Mouse (Mus musculus) hematopoietic stem cell, adult 5-6 weeks (primary cell): Measurements from ENCODE around the gene Zswim5. TPM values are rescaled to one million over a fixed set of nuclear protein-coding genes. Genes with fewer than 3 reads are reported as not detected.
A peak's percentile ranks its signal among the peaks of the same experiment; 100 is the strongest.
"Not testable (repeated sequence)": the region's sequence is repeated elsewhere in the genome, so short reads cannot be mapped to it uniquely, and the experiment has no call there.

Source experiments
- ATAC-seq, 2 experiments: fragments of 125-278 bp in 1 of 2; replicated peaks in 1 of 2; 2 replicates each; pipeline ENCODE4 v1.8.0; 2016 to 2017; ENCODE audit warnings: inconsistent platforms in 2 of 2, mild to moderate bottlenecking in 2 of 2, moderate number of reproducible peaks in 2 of 2, low read depth in 1 of 2, moderate TSS enrichment in 1 of 2; ENCODE audit not compliant: low FRiP score in 2 of 2, poor library complexity in 2 of 2, severe bottlenecking in 2 of 2, insufficient read depth in 1 of 2, low TSS enrichment in 1 of 2
- total RNA-seq: library from RNA; stranded (forward); fragments of 172-1452, 232-1000 nt; gene quantifications from 2 replicates; pipeline ENCODE4 v1.2.3, GENCODE M21; 2017

Gene Zswim5
- total RNA-seq: 0.10 and 0.56 TPM in 2 replicates

DNA sequence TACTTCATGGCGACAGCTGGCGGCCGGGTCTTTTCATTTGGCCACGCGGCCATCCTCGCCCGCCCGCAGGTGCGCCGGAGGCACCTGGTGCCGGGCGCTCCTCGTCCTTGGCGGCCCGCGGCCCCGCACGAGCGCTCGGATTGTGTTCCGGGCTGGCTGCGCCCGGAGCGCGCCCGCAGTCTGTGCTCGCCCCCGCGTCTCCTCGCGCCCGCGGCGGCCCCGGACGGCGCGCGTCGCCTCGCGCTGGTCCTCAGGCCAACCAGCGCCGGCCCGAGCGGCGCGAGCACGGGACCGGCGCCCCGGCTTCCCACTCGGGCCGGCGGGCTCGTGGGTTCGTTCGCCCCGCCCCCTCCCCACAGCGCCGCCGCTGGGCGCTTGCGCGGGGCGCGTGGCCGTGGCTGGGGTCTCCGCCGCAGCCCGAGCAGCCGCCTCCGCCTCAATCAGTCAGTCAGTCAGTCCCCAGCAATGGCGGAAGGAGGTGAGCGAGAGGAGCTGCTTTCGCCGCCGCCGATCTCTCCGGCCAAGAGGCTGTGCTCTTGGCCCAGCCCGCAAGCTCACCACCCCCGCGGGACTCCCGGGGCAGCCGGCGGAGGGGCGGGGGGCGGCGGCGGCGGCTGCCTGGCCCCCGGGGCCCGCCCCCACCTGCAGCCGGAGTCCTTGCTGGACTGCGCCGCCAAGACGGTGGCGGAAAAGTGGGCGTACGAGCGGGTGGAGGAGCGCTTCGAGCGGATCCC lies at the start of gene Zswim5:
Zswim5 (plus strand) TSS at position 382 of the 734 bp plus-strand sequence.
- peak in 1 of 2 experiments; percentile 29; a peak in 1 of 4 replicates for ATAC-seq

DNA sequence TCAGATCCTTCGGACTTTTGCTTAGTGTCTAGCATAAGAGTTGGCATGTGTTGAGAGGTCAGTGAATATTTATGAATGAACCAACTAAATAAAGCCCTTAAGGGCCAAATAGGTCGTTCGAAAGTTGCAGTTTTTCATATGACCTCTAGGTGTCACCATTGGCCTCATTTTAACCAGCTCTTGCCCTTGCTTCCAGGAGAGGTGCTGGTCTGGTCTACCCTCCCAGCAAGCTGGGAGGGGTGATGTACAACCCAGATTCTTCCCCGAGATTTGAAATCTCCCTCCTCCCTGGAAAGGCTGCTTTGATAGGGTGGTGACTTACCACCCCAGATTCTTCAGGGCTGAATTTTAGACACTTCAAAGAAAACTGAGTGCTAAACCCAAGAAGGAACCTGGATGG lies 49.4 kb upstream of the Zswim5 start:
- peak; percentile 58 to 80 for ATAC-seq

DNA sequence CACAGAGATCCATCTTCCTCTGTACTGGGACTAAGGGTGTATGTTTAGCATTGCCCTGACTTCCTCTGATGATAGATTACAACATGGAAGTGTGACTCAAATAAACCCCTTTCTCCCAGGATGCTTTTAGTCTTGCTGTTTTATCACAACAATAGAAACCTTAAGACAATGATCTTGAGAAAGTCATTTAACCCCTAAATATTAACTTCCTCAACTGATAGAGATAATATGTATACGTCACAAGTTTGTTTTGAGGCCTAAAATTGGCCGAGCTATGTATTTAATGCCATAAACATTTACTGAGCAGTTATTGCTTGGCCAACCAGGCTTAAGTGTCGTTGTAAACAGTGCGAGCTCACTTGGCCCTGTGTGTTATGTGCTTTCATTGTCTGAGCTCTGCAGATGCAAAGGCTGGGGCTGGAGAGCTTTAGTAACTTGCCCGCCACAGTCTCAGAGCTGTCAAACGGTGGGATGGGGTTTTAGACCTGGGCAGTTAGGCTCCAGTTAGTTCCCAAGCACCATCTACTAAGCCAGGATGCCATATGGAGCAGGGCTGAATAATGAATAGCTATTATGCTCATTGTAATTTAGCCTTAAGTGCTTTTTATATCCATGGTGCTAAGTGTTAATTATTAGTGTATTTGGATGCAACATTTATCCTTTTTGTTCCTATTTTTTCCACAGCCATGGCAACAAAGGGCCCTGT lies 47.7 kb upstream of the Zswim5 start:
- no peak for ATAC-seq

DNA sequence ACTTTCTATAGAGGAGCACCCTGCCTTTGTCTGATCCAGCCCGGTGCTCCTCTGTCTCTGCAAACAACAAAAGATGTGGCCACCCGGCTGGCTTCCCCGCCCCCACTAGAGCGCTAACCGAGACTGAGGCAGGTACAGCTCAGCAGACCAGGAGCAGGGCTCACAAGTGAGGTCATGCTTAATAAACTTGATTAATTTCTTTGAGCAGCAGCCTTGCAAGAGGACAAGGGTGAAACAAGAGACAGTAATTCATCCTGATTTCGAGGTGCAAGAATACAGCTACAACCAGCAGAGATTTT lies 47.2 kb upstream of the Zswim5 start:
- no peak for ATAC-seq

DNA sequence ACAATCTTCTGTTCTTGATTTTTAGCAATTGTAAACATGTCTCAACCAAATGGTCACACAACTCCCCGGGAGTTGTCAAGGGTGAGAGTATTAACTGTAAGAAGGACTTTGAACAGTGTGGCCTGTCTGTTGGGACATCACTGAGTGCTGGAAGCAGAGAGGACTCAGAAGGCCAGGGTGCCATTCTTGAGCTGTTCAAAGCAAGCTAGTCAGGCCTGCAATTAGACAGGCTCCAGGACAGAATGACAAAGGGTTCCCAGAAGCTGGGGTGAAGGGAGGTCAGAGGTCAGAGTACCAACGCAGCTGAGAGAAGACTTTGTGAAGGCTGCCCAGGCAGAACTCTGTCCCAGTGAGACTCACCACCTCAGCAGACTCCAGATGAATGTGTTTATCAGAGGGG lies 38.2 kb upstream of the Zswim5 start:
- ATAC-seq: no peak

DNA sequence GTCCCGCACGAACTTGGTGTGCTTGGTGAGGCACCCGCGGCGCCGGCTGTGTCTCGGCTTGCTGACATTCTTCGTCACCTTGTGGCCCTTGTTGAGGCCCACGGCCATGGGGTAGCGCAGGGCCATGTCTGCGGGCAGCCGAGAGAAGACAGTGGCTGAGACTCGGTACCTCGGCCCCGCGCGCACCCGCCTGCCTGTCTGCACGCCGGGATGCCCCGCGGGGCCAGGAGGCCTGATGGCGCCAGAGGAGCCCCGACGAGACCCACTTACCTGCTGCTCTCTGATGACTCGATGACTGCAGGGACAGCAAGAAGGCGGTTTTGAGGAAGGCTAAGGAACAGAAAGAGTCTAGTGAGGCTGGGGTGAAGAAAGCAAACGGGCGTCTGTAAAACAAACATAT lies 37.1 kb upstream of the Zswim5 start:
- ATAC-seq: not testable (repeated sequence)

DNA sequence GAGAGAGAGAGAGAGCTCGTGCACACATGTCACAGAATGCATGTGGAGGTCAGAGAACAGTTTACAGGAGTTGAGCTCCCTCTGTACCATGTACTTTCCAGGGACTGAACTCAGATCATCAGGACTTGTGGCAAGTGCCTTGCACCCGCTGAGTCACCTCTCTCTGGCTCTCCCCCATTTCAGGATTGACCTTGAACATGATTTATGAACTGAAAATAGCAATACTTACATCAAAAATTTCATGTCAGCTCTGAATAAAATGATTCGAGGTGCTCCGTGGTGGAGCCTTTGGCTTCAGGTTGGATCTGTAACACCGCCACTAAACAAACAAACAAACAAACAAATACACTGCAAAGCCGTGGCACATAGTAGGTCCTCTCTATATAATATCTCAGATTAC lies 36.3 kb upstream of the Zswim5 start:
- no peak for ATAC-seq

DNA sequence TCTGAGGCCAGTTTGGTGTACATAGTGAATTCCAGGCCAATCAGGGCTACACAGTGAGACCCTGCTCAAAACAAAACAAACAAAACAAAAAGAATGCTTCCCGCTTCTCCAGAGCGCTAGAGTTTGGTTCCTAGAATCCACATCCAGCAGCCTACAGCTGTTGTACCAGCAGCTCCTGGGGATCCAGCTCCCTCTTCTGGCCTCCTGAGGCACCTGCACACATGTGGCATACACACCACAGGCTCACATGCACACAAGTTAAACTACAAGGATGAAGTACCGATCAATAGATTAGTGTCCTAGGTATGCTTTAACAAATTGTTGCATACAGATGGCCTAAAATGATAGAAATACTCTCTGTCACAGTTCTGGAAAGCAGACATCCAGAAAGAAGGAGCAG lies 32.9 kb upstream of the Zswim5 start:
- ATAC-seq: no peak

DNA sequence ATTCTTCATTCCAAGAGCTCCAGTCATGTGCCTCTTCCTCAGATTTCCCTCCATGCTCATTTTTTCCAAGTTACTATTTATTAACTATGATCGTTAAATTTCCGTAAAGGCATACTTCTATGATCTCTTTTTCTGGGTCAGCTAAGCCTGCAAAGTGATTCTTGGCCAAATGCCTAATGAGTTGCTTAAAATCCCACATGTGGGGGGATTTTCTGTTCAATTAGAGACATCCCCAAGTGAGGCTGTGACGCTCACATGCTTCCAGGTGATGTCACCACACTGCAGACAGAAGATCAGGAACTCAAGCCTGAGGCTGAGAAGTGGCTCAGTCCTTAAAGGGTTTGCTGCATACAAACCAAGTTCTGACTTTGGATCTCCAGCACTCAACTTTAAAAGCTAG lies 27.3 kb upstream of the Zswim5 start:
- no peak for ATAC-seq

DNA sequence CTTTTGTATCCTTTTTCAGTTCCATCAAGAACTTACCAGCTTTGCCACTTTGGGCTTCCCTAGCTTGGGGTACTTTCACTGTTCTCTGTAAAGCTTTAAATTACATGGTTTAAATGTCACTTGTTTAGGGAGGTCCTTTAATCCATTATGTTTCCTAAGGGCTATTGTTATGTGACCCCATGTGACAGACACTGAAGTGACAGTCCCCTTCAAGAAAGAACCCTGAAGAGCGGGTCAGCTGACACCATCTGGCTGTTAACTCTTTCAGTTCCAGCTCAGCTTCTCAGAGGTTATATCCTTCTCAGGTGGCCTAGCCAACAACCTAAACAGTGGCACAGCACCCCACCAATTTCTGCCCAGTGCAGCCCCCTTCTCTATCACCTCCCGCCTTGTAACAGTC lies 22.9 kb upstream of the Zswim5 start:
- no peak for ATAC-seq

DNA sequence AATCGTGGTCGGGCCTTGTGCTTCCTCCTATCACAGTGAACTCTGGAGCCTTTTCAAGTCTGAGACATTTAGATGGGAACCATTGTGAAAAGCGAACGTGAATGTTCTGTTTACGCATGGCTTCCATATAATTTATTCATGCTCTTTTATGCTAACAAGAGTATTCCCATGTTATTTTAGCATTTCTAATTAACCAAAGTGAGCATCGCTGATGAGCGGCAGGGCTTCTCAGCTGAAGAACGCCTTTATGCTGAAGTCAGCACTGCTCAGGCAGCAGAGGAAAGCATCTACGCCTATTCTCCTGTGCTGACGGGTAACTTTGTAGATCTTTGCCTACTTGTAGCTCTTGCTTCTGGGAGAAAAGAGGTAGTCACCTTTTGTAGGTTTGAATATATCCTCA lies 20.0 kb upstream of the Zswim5 start:
- no peak for ATAC-seq

DNA sequence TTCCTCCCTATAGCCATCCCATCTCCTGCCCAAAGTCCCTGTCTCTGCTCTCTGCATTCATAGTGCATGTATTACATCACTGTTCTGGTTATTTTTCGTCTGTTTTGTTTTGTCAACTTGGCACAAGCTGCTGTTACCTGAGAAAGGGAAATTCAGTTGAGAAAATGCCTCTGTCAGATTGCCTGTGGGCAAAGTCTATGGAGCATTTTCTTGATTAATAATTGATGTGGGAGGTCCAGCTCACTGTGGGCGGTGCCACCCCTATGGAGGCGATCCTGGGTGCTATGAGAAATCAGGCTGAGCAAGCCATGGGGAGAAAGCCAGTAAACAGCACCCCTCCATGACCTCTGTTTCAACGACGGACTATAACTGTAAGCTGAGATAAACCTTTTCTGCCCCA lies 17.5 kb upstream of the Zswim5 start:
- no peak for ATAC-seq

DNA sequence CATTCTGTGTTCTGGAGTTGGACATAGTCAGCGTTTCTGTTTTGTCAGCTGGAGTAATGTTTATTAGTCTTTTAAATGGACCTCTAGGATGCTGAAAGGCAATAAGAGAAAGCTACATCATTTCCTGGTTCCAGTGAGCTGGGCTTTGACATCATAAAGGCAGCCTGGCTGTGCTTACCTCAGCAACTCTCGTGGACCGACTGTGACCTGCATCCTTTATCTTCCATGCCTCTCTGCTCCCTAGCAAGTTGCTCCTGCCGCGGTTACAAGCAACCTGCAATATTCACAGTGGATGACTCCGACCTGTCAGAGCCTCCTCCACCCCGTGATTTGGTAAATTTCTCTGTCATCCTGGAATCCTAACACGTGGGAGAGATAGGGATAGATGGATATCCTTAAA lies 15.2 kb upstream of the Zswim5 start:
- ATAC-seq: no peak

DNA sequence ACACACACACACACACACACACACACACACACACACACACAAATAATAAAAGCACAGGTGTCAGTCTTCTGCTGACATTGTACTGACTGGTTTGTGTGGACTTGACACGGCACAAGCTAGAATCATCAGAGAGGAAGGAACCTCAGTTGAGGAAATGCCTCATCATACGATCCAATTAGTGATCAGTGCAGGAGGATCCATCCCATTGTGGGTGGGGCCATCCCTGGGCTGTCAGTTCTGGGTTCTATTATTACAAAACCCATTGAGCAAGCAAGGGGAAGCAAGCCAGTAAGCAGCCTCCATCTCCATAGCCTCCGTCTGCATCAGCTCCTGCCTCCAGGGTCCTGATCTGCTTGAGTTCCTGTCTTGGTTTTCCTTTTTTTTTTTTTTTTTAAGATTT lies 7.3 kb upstream of the Zswim5 start:
- ATAC-seq: no peak

DNA sequence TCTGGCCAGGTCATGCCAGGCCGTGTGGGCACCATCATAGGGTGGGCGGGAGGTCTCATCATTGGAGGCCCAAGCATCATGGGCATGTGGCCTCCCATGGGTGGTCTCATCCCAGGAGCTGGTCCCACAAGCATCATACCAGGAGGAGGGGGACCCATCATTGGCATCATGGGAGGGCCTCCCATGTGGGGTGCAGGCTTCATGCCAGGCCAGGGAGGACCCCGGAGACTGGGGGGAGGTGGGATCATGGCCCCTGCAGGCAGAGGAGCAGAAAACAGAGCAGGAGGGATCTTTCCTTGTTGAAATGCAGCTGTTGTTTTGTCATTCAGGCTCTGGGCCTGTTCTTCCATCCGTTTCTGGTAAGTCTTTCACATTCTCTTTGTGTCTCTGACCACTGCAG lies 2.6 kb upstream of the Zswim5 start:
- ATAC-seq: no peak

DNA sequence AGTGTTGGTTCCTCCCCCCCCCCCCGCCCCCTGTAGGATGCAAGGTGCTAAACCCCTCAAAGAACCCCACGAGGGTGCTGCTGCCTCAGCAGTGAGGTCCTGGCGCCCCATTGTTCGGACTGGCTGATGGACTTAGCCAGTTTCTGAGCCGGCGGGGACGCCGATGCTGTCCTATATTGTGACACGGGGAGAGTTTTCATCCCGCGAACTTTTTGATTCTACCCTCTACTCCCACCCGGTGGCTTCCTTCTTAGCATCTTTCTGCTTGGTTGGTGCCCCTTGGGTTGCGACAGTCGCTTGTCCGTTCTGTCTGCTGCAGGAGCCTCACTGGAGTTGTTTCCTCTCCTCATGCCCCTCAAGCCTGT lies 564 bp upstream of the Zswim5 start:
- ATAC-seq: peak in 1 of 2 experiments; percentile 42; a peak in 1 of 4 replicates

DNA sequence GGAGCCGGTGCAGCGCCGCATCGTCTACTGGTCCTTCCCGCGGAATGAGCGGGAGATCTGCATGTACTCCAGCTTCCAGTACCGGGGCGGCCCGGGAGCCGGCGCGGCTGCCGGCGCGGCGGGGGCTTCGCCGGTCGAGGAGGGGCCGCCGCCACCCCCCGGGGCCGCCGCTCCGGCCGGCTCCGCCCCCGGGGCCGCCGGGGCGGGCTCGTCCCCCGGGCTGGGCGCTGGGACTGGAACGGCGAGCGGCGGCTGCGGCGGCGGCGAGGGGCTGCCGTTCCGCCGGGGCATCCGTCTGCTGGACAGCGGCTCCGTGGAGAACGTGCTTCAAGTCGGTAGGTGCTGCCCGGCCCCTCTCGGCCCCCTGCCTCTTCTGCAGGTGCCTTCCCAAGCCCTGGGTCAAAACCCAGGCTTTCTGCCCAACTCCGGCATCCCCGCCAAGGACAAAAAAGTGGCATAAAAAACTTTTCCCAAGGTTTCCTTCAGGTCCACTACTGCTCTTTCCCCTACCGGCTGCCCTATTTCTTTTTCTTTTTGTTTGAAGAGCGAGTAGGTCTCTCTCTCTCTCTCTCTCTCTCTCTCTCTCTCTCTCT lies 649 bp downstream of the Zswim5 start:
- no peak for ATAC-seq

DNA sequence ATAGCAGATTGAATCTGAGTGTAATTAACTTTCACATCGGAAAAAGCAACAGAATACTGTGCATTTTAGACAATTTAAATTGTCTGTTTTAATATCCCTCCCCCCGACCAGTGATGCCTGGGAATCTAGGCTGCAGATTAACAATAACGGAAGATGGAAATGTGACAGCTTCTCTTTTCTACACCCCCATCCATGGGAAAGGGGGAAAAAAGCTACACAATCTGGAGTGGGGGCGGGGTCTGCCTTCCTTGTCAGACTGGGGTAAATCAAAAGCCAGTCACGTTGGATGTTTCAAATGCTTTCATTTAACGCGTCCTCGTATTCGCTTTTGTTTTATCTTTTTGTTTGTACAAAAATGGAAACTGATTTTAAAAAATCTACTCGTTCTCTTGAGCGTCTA lies 1.3 kb downstream of the Zswim5 start:
- no peak for ATAC-seq

DNA sequence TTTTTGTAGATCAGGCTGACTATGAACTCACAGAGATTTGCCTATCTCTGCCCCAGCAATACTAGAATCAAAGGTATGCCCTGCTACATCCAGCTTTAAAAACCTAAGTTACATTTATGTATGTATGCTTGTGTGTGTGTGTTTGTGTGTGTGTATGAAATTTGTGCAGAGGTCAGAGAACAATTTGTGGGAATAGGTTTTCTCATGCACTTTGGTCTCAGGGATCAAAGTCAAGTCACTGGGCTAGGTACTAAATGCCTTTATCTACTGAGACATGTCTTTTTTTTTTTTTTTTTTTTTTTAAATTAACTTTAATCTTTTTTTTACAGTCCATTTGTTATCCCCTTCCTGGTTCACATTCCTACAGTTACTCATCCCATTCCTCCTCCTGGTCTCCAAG lies 5.5 kb downstream of the Zswim5 start:
- ATAC-seq: no peak
